Mouse (Mus musculus) B cell, adult 67 days (primary cell): ENCODE data around the gene Gm28576. TPM values are rescaled to one million over a fixed set of nuclear protein-coding genes. Genes with fewer than 3 reads are reported as not detected.

Experiments
- total RNA-seq, 2 experiments: library from RNA; stranded (reverse); gene quantifications; 4 replicates each; pipeline ENCODE4 v1.2.4; 2023

Gm28576 gene
- not detected for total RNA-seq

DNA sequence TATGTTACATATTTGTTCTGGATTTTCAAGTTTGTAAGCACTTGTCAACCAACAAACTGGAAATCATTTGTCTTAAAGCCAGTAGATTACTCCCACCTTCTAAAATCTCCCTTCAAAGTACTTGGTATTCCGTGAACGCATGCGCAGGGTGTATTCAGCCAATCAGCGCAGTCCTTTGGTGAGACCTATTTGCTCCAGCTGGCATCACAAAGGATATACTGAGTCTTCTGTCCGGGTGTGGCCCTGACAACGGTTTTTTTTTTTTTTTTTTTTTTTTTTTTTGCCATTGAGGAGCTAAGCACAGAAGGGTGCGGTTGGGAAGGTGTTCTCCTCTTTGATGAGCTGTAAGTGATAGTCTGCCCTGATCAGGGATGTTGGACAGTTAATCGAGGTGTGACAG is at the start of gene Gm28576:
Gm28576 (plus strand) TSS at position 301 of the 400 bp plus-strand sequence.

Other genes starting within 250 kb of the Gm28576 start
- gene Gm20826, start 84.5 kb upstream of the Gm28576 start, total RNA-seq, result under 1 TPM; 0.15 to 0.20 TPM